Mouse (Mus musculus): ENCODE measurements around the gene Ldb3. TPM values are rescaled to one million over a fixed set of nuclear protein-coding genes. Genes with fewer than 3 reads are reported as not detected.

Ldb3 gene
- total and polyA plus RNA-seq, 2 experiments from 2014 or later, result 1.3 to 1.7 TPM

DNA sequence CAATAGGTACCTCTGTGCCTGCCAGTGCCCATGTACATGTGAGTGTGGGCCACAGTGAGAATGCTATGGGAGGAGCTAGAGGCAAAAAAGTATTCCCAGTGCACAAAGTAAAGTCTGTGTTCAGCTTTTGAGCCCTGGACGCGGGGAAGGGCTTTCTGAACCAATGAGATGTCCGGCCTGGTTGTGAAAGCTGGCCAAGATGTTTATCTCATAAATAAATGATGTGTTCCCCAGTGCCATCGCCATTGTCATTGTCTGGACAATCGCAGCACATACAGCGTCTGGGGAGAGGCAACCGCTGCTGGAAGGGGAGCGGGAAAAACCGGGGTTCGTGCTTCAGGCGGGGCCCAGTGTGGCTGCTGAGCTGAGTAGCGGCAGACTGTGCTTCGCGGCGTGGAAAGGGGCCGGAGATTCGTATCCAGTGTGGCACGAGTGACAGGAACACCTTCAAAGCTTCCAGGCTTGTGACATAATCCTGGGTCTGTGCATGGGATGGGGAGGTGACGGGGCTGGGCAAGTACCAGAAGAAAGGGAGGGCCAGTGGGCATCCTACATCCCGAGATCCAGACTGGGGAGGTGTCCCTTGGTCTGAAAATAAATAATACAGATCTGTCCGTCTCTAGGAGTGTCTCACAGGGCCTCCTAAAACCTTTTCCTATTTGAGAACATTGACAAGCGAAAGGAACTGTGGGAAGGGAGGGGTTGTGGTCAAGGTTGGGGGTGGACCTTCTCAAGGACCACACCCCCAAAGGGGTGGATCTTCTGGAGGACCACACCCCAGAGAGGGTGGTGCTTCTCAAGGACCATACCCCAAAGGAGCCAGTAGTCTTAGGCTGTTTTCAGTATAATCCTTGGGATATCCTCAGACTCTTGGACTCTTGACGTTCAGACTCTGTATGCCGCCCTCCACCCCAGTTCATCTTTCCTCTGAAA is 2.5 kb upstream of the Ldb3 start:
- no peak overlapping the region for H3K4me3 ChIP-seq (ENCODE audit: low read length)
- ATAC-seq (peak; percentile 41), DNase-seq (ENCODE audit: low spot score) (no peak)
- H3K9me3 ChIP-seq (ENCODE audit: low read length), result no peaks in the 10 kb centered on the region
- H3K9ac ChIP-seq (replicated peaks; ENCODE audit: low read length), result no peak overlapping the region
- 0 out of 2 replicates have a peak overlapping the region, but pooled peaks have one; percentile 3 for H3K4me2 ChIP-seq (ENCODE audit: low read depth, low read length)
- TF ChIP-seq CTCF (IDR thresholded peaks at IDR 0.05; ENCODE audit: low read depth), result no peak
- no peak overlapping the region for H3K27ac ChIP-seq
- H3K4me1 ChIP-seq (ENCODE audit: insufficient read depth, low read length), result no peaks in the 10 kb centered on the region
- WGBS, result 63% methylated on average over 24 of the region's 24 CpGs
- H3K36me3 ChIP-seq (ENCODE audit: insufficient read depth, low read length), result no peaks in the 10 kb centered on the region
- no peaks in the 10 kb centered on the region for H3K27me3 ChIP-seq (ENCODE audit: insufficient read depth, low read length)

DNA sequence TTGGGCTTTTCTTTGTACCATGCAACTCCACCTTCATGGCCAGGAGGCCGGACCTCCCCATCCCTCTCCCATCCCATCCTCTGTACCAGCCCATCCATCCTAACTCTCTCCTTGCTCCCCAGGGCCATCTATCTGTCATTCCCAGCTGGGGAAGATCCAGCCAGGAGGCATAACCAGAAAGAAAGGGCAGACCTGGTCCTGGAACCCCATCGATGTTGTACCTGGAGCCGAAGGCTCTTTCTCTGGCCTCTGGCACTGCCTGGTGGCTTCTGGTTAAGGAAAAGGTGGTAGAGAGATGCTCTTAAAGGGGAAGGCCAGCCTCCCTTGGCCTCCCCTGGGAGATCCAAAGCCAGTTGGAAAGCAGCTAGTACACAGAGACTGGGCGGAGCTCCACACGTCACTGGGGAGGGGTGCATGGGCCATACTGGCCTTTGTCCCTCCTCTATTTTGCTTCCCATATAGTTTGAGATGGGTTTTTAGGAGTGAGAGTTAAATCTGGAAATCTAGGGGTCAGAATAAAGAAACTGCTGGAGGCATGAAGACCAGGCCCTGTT is 1.6 kb upstream of the Ldb3 start:
- no peak for DNase-seq (ENCODE audit: low spot score)
- H3K4me3 ChIP-seq (ENCODE audit: low read length), result no peak overlapping the region
- no peaks in the 10 kb centered on the region for H3K4me1 ChIP-seq (ENCODE audit: insufficient read depth, low read length)
- H3K27ac ChIP-seq, result no peak overlapping the region
- H3K4me2 ChIP-seq (ENCODE audit: low read depth, low read length), result no peak overlapping the region
- no peak for TF ChIP-seq CTCF (IDR thresholded peaks at IDR 0.05; ENCODE audit: low read depth)
- no peak for ATAC-seq
- no peak overlapping the region for H3K9ac ChIP-seq (replicated peaks; ENCODE audit: low read length)
- H3K36me3 ChIP-seq (ENCODE audit: insufficient read depth, low read length), result no peaks in the 10 kb centered on the region
- H3K27me3 ChIP-seq (ENCODE audit: insufficient read depth, low read length), result no peaks in the 10 kb centered on the region
- 91% methylated on average over 5 of the region's 5 CpGs for WGBS
- no peaks in the 10 kb centered on the region for H3K9me3 ChIP-seq (ENCODE audit: low read length)

DNA sequence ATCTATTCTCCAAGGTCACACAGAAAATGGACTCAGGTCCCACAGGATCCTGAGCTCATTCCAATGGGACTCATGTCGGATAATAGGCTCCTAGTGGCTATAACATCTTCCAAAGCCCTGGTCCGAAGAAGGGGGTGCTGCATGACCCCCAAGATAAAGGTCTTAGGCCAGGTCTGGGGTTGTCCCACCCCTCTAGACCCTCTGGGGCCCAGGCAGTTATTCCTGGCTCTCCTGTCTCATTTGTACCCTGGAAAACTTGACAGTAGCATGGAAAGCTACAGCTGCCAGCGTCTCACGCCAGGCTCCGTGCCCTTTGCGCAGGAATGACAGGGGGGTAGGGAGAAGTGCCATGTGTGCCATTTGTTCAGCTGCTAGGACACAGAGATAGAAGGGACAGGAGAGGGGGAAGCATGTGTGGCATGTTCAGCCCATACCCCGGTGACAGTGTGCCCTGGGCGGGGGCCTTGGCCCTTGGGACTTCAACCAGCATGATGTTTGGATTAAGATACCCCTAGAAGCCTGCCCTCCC is 767 bp upstream of the Ldb3 start:
- no peak for TF ChIP-seq CTCF (IDR thresholded peaks at IDR 0.05; ENCODE audit: low read depth)
- Histone ChIP-seq H3K4me2 (ENCODE audit: low read depth, low read length) (no peak overlapping the region), H3K9me3 (ENCODE audit: low read length) (no peaks in the 10 kb centered on the region), H3K36me3 (ENCODE audit: insufficient read depth, low read length) (no peaks in the 10 kb centered on the region), H3K4me3 (ENCODE audit: low read length) (no peak overlapping the region), H3K27me3 (ENCODE audit: insufficient read depth, low read length) (no peaks in the 10 kb centered on the region), H3K27ac (no peak overlapping the region), H3K4me1 (ENCODE audit: insufficient read depth, low read length) (no peaks in the 10 kb centered on the region), H3K9ac (replicated peaks; ENCODE audit: low read length) (no peak overlapping the region)
- DNase-seq (ENCODE audit: low spot score) (no peak), ATAC-seq (no peak)
- 83% methylated on average over 8 of the region's 8 CpGs for WGBS

DNA sequence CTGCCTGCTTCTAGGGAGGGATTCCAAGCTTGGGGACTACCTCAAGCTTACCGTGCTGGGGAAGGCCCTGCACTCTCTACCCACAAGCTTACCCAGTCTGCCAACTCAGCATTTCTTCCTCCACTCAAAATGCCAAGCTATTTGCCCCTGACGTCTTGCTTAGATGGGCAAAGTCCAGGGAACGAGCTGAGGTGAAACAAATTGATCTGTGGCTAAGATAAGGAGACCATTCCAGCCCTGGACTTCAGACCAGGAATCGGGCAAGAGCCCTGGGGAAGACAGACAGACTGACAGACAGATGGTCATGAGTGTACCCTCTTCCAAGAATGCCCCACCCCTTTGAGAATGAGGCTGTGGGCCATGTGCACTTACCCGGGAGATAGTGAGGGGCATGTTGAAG is 477 bp downstream of the Ldb3 start:
- H3K36me3 ChIP-seq (ENCODE audit: insufficient read depth, low read length), result no peaks in the 10 kb centered on the region
- WGBS, result 71% methylated on average over 5 of the region's 5 CpGs

DNA sequence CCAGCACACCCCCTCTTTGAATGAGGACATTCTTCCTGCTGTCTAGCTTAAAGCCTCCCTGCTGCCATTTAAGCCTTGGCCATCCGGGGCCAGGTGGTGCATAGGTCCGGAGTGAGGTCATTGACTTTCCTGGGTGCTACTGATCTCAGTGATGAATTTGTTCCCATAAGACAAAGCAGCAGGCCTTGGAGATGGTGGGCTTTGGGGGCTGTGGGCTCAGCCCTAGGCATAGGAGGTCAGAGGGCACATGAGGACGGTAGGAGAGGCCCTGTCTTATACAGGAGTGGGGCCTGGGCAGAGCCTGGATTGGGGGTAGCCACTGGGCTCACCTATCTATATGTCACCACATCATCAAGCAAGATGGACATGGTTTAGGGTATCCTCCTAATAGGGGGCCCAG is 1.6 kb downstream of the Ldb3 start:
- TF ChIP-seq CTCF (IDR thresholded peaks at IDR 0.05; ENCODE audit: low read depth), result no peak
- no peak for DNase-seq (ENCODE audit: low spot score)
- H3K27ac ChIP-seq, result no peak overlapping the region

More for the DNA sequence above, 477 bp downstream of the Ldb3 start:
- Histone ChIP-seq H3K4me2 (ENCODE audit: low read depth, low read length) (no peak overlapping the region), H3K9me3 (ENCODE audit: low read length) (no peaks in the 10 kb centered on the region), H3K4me3 (ENCODE audit: low read length) (no peak overlapping the region), H3K27me3 (ENCODE audit: insufficient read depth, low read length) (no peaks in the 10 kb centered on the region), H3K27ac (no peak overlapping the region), H3K9ac (replicated peaks; ENCODE audit: low read length) (no peak overlapping the region), H3K4me1 (ENCODE audit: insufficient read depth, low read length) (no peaks in the 10 kb centered on the region)
- ATAC-seq, result no peak
- no peak for TF ChIP-seq CTCF (IDR thresholded peaks at IDR 0.05; ENCODE audit: low read depth)
- DNase-seq (ENCODE audit: low spot score), result no peak

DNA sequence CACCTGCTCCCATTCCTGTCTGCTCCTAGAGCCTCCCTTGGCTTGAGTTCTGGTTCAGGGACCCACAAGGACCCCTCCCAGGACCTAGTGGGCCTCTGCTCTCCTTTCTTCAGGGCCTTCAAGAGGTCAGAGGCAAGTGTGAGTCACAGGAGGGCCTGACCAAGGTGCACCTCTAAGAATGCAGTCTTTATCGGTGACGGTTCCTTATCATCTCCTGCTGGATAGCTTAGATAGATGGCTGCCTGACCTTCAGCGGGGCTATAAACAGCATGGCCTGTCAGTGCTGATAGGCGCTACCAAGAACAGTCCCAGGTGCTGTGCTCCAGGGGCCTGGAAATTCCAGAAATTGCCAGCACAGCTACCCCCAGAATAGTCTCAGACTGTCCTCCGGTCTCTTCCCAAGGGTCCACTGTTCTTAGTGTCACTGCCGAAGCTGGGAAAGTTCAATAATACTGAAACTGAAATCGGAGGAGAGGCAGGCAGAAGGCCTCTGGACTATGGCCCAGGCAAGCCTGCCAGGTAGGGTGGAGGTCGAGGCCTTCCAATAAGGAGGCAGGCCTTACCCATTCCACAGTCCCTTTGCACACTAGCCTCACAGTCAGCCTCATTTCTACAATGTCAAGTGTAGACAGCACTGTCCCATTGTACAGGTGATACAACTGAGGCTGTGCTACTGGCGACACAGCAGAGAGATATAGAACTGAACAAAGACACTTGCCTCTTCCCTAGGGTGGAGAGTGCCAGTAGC is 3.0 kb downstream of the Ldb3 start:
- no peaks in the 10 kb centered on the region for H3K27me3 ChIP-seq (ENCODE audit: insufficient read depth, low read length)
- no peak overlapping the region for H3K4me3 ChIP-seq (ENCODE audit: low read length)
- H3K4me1 ChIP-seq (ENCODE audit: insufficient read depth, low read length), result no peaks in the 10 kb centered on the region
- no peak for ATAC-seq
- H3K9ac ChIP-seq (replicated peaks; ENCODE audit: low read length), result no peak overlapping the region
- 89% methylated on average over 9 of the region's 9 CpGs for WGBS
- no peaks in the 10 kb centered on the region for H3K9me3 ChIP-seq (ENCODE audit: low read length)
- H3K4me2 ChIP-seq (ENCODE audit: low read depth, low read length), result no peak overlapping the region
- no peak overlapping the region for H3K27ac ChIP-seq
- no peaks in the 10 kb centered on the region for H3K36me3 ChIP-seq (ENCODE audit: insufficient read depth, low read length)
- no peak for TF ChIP-seq CTCF (IDR thresholded peaks at IDR 0.05; ENCODE audit: low read depth)
- DNase-seq (ENCODE audit: low spot score), result no peak

More for the DNA sequence above, 1.6 kb downstream of the Ldb3 start:
- Histone ChIP-seq H3K4me2 (ENCODE audit: low read depth, low read length) (no peak overlapping the region), H3K27me3 (ENCODE audit: insufficient read depth, low read length) (no peaks in the 10 kb centered on the region), H3K9me3 (ENCODE audit: low read length) (no peaks in the 10 kb centered on the region), H3K36me3 (ENCODE audit: insufficient read depth, low read length) (no peaks in the 10 kb centered on the region), H3K4me3 (ENCODE audit: low read length) (no peak overlapping the region), H3K9ac (replicated peaks; ENCODE audit: low read length) (no peak overlapping the region), H3K4me1 (ENCODE audit: insufficient read depth, low read length) (no peaks in the 10 kb centered on the region)
- ATAC-seq, result no peak
- 81% methylated on average over 3 of the region's 3 CpGs for WGBS
